Mouse (Mus musculus) right cerebral cortex, adult 18-20 months (tissue): ENCODE data around the gene Krt33b.
A peak's percentile ranks its signal among the peaks of the same experiment; 100 is the strongest.

Experiments used
- DNase-seq: peaks from one replicate; pipeline ENCODE4 v3.0.0; 2022; ENCODE audit warnings: mixed read lengths

Krt33b gene

GRCm38 (mm10) chr11:100029768-100030167, at the start of gene Krt33b:
Krt33b (minus strand) TSS chr11:100029868.
- DNase-seq = no peak

- DNase-seq = no peak
Measured at GRCm38 (mm10) chr11:100073873-100074272, 44.2 kb upstream of the Krt33b start.

GRCm38 (mm10) chr11:100067293-100068036, 37.8 kb upstream of the Krt33b start:
- peak; percentile 6 for DNase-seq

GRCm38 (mm10) chr11:100066236-100067010, 36.8 kb upstream of the Krt33b start:
- no peak for DNase-seq

- DNase-seq = no peak
Measured at GRCm38 (mm10) chr11:100058875-100059274, 29.2 kb upstream of the Krt33b start.

GRCm38 (mm10) chr11:100055686-100056655, 26.3 kb upstream of the Krt33b start:
- DNase-seq = no peak

- no peak for DNase-seq
Measured at GRCm38 (mm10) chr11:100050451-100050850, 20.8 kb upstream of the Krt33b start, which contains the start of gene Krt31. Krt31 (minus strand) TSS chr11:100050551.

GRCm38 (mm10) chr11:100047193-100047592, 17.5 kb upstream of the Krt33b start:
- DNase-seq = no peak

- no peak for DNase-seq
Measured at GRCm38 (mm10) chr11:100046303-100046866, 16.7 kb upstream of the Krt33b start.

GRCm38 (mm10) chr11:100041454-100041853, 11.8 kb upstream of the Krt33b start, which contains the start of gene Krt34:
Krt34 (minus strand) TSS chr11:100041554.
- no peak for DNase-seq

- DNase-seq = peak; percentile 32
Measured at GRCm38 (mm10) chr11:100021438-100021837, 8.2 kb downstream of the Krt33b start.

GRCm38 (mm10) chr11:100019466-100019865, 10.2 kb downstream of the Krt33b start:
- no peak for DNase-seq

GRCm38 (mm10) chr11:100016112-100016511, 13.6 kb downstream of the Krt33b start, which contains the start of gene Krt33a:
Krt33a (minus strand) TSS chr11:100016212.
- DNase-seq = no peak

GRCm38 (mm10) chr11:100013691-100014171, 15.9 kb downstream of the Krt33b start:
- DNase-seq = no peak

GRCm38 (mm10) chr11:100010682-100011081, 19.0 kb downstream of the Krt33b start:
- DNase-seq = no peak

GRCm38 (mm10) chr11:100008336-100008735, 21.3 kb downstream of the Krt33b start:
- peak; percentile 44 for DNase-seq

- DNase-seq = no peak
Measured at GRCm38 (mm10) chr11:100006624-100007023, 23.0 kb downstream of the Krt33b start.

- no peak for DNase-seq
Measured at GRCm38 (mm10) chr11:100005905-100006304, 23.8 kb downstream of the Krt33b start.

GRCm38 (mm10) chr11:100004846-100005245, 24.8 kb downstream of the Krt33b start:
- DNase-seq = peak; percentile 66

- no peak for DNase-seq
Measured at GRCm38 (mm10) chr11:99999091-99999490, 30.6 kb downstream of the Krt33b start.

- no peak for DNase-seq
Measured at GRCm38 (mm10) chr11:99994384-99994661, 35.3 kb downstream of the Krt33b start.
